Mouse (Mus musculus): ENCODE data around the gene Cyp4a29. TPM values are rescaled to one million over a fixed set of nuclear protein-coding genes. Genes with fewer than 3 reads are reported as not detected.

Gene Cyp4a29
- polyA plus RNA-seq (2015; fragmentation: Nextera tagmentation; extraction: Ambion mirVana) = not detected in 2 replicates

GRCm38 (mm10) chr4:115241784-115242183 is at the start of gene Cyp4a29:
Cyp4a29 (plus strand) TSS chr4:115242084.

GRCm38 (mm10) chr4:115298746-115299145 is 56.9 kb downstream of the Cyp4a29 start, which contains the start of gene Cyp4a12a:
Cyp4a12a (plus strand) TSS chr4:115299046.

Other genes starting within 250 kb of the Cyp4a29 start
- 1.8 and 2.0 TPM in 2 replicates for gene Stil, start 241.9 kb upstream of the Cyp4a29 start, polyA plus RNA-seq (2015; fragmentation: Nextera tagmentation; extraction: Ambion mirVana)
- 0.47 and 0.72 TPM in 2 replicates for gene Tal1, start 185.7 kb upstream of the Cyp4a29 start, polyA plus RNA-seq (2015; fragmentation: Nextera tagmentation; extraction: Ambion mirVana)
- 0.18 and 3.6 TPM in 2 replicates for gene Pdzk1ip1, start 153.4 kb upstream of the Cyp4a29 start, polyA plus RNA-seq (2015; fragmentation: Nextera tagmentation; extraction: Ambion mirVana)
- gene Cyp4x1, start 107.8 kb upstream of the Cyp4a29 start, polyA plus RNA-seq (2015; fragmentation: Nextera tagmentation; extraction: Ambion mirVana) = not detected in 2 replicates
- not detected in 2 replicates for gene Cyp4a12a, start 57.0 kb downstream of the Cyp4a29 start, polyA plus RNA-seq (2015; fragmentation: Nextera tagmentation; extraction: Ambion mirVana)
- gene Cyp4a12b, start 169.5 kb downstream of the Cyp4a29 start, polyA plus RNA-seq (2015; fragmentation: Nextera tagmentation; extraction: Ambion mirVana) = not detected in 2 replicates
- not detected in 2 replicates for gene Cyp4a30b, start 210.5 kb downstream of the Cyp4a29 start, polyA plus RNA-seq (2015; fragmentation: Nextera tagmentation; extraction: Ambion mirVana)

All from skeletal muscle tissue, postnatal 0 days (tissue).